Mouse (Mus musculus): Measurements from ENCODE around the gene Abcb4. TPM values are rescaled to one million over a fixed set of nuclear protein-coding genes. Genes with fewer than 3 reads are reported as not detected.
"Not testable (repeated sequence)": the region's sequence is repeated elsewhere in the genome, so short reads cannot be mapped to it uniquely, and the experiment has no call there.

Gene Abcb4
- polyA plus RNA-seq, 1 experiment from 2014 or later, result 0.67 TPM

- ATAC-seq; H3K36me3 ChIP-seq (ENCODE audit: control insufficient read depth, insufficient read depth, low read length); H3K27me3 ChIP-seq (ENCODE audit: control insufficient read depth, insufficient read depth, low read depth, low read length); H3K4me2 ChIP-seq (ENCODE audit: low read length); H3K4me3 ChIP-seq (ENCODE audit: low read depth, low read length); H3K4me1 ChIP-seq (ENCODE audit: control insufficient read depth, insufficient read depth, low read length); H3K27ac ChIP-seq (ENCODE audit: low read length); H3K9me3 ChIP-seq (replicated peaks; ENCODE audit: control insufficient read depth, low read length, poor library complexity, severe bottlenecking); H3K9ac ChIP-seq (ENCODE audit: low read depth, low read length): not testable (repeated sequence)
- WGBS, result 53% methylated on average over 3 of the region's 3 CpGs
These were observed 113.1 kb downstream of the Abcb4 start for GRCm38 (mm10) chr5:9006585-9006984.

Other genes starting within 250 kb of the Abcb4 start
- gene Abcb1a, start 233.6 kb upstream of the Abcb4 start, polyA plus RNA-seq (2015; fragmentation: Nextera tagmentation; extraction: Ambion mirVana), result 2.1 TPM in 2 replicates
- 0.78 and 0.97 TPM in 2 replicates for gene Abcb1b, start 95.6 kb upstream of the Abcb4 start, polyA plus RNA-seq (2015; fragmentation: Nextera tagmentation; extraction: Ambion mirVana)
- 15.3 and 18.1 TPM in 2 replicates for gene Crot, start 103.6 kb downstream of the Abcb4 start, polyA plus RNA-seq (2015; fragmentation: Nextera tagmentation; extraction: Ambion mirVana)
- gene Tmem243, start 207.0 kb downstream of the Abcb4 start, polyA plus RNA-seq (2015; fragmentation: Nextera tagmentation; extraction: Ambion mirVana), result 9.4 and 9.7 TPM in 2 replicates